Mouse (Mus musculus): Measurements from ENCODE around the gene Ppil1. TPM values are rescaled to one million over a fixed set of nuclear protein-coding genes. Genes with fewer than 3 reads are reported as not detected.

The Ppil1 gene
- polyA plus RNA-seq, 1 experiment from 2014 or later, result 100 TPM

DNA sequence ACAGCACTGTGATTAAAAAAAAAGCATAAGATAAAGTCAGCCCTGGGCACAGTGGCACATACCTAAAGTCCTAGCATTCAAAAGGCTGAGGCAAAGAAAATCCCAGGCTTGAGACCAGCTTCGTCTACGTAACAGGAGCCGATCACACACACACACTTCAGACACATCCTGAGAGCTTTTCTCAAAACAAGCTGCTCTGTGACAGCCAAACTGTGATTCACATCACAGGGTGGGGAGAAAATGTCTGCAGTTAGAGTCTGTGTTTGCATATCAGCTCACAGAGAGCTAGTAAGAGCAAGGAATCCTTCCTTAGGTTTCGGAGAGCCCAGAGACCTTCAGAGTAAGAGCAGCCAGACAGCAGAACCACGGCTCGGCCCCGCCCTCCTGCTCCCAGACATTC lies 36.9 kb upstream of the Ppil1 start:
- Histone ChIP-seq H3K27ac (replicated peaks) (no peak overlapping the region), H3K9ac (no peak overlapping the region), H3K36me3 (peaks cover 67% of the 10 kb centered on the region)

DNA sequence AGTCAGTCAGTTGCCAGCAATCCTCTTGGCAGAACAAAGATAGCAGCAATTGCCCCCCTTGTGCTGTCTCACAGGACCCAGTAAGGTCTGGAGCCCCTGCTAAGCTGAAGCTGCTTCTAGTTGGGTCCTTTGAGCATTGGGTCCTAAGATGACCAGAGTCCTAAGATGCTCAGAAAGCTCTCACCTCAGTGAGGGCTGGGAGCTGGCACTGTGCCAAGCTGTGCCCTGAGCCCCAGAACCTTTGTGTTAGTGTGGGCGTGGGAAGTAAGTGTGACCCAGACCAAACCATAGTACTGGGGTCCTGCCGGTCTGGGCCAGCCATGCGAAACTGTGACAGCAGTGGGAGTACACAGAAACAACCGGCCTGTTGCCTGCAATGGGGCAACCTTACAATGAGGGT lies 35.3 kb upstream of the Ppil1 start:
- Histone ChIP-seq H3K27ac (replicated peaks) (no peak overlapping the region), H3K4me1 (replicated peaks) (0 out of 2 replicates have a peak, but pooled peaks cover 8% of the 10 kb centered on the region), H3K9me3 (no peaks in the 10 kb centered on the region), H3K27me3 (no peaks in the 10 kb centered on the region), H3K4me3 (no peak overlapping the region), H3K36me3 (peaks cover 83% of the 10 kb centered on the region), H3K4me2 (no peak overlapping the region), H3K9ac (no peak overlapping the region)
- WGBS, result 91% methylated on average over 4 of the region's 4 CpGs
- no peak for ATAC-seq (ENCODE audit: low read depth)

More for the DNA sequence above, 36.9 kb upstream of the Ppil1 start:
- Histone ChIP-seq H3K27me3 (no peaks in the 10 kb centered on the region), H3K9me3 (no peaks in the 10 kb centered on the region), H3K4me1 (replicated peaks) (peaks cover 18% of the 10 kb centered on the region; the same call in 1 of the 2 replicates), H3K4me2 (no peak overlapping the region), H3K4me3 (no peak overlapping the region)
- no peak for ATAC-seq (ENCODE audit: low read depth)
- 93% methylated on average over 7 of the region's 7 CpGs for WGBS

DNA sequence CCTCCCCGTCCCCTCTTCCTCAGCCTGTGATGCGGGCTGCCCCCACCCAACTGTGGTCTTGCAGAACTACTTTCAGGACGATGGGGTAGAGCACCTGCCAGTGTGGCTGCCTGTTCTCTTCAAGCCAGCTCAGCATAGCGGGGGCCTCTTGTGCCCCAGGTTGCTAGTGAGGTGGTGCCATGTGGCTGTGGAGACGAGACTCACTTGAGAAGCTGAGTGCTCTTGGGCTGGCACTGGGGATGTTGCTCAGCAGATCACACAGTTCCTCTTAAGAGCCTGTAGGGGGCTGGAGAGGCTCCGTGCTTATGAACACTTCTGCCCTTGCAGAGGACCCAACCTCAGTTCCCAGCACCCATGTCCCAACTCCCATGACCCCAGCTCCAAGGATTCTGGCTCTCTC lies 33.8 kb upstream of the Ppil1 start:
- Histone ChIP-seq H3K27me3 (no peaks in the 10 kb centered on the region), H3K9me3 (no peaks in the 10 kb centered on the region), H3K27ac (replicated peaks) (no peak overlapping the region), H3K4me1 (replicated peaks) (no peaks in the 10 kb centered on the region), H3K9ac (no peak overlapping the region), H3K4me2 (no peak overlapping the region), H3K36me3 (peaks cover 98% of the 10 kb centered on the region), H3K4me3 (no peak overlapping the region)
- 92% methylated on average over 6 of the region's 6 CpGs for WGBS
- ATAC-seq (ENCODE audit: low read depth), result no peak

DNA sequence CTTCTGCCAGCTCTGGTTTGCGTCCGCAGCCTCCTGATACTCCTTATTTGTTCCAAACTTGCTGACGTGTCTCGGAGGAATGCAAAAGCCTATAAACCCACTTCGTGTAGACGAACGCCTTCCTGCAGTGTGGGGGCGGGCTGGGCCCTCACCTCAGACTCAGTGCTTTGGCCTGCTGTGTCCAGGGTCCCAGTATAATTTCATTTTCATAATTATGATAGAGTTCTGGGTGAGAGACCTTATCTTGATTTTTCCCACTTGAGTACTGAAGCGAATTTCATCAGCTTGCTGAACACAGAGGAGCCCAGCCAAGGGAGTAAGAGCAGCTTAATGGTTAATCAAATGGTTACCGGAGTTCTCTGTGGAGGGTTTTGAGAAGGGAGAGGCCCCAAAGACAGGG lies 33.3 kb upstream of the Ppil1 start:
- Histone ChIP-seq H3K36me3 (peaks cover 94% of the 10 kb centered on the region), H3K4me2 (no peak overlapping the region), H3K9me3 (no peaks in the 10 kb centered on the region), H3K27ac (replicated peaks) (no peak overlapping the region), H3K4me1 (replicated peaks) (no peaks in the 10 kb centered on the region), H3K9ac (no peak overlapping the region), H3K4me3 (no peak overlapping the region), H3K27me3 (no peaks in the 10 kb centered on the region)
- 81% methylated on average over 10 of the region's 10 CpGs for WGBS
- no peak for ATAC-seq (ENCODE audit: low read depth)

DNA sequence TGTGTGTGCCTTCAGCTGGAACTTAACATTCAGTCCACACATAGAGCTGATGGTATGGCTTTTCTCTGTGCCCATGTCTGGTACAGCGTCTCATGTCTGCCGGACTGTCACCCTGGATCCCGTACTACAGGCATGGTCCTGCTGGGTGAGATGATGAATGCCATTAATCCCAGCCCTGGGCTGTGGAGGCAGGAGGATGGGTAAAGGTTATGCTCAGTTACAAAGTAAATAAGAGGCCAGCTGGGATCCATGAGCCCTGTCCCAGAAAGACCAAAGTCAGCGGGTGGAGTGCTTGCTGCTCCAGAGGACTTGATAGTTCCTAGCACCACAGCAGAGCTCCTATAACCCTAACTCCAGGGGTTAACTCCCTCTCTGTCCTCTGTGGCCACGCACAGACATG lies 31.8 kb upstream of the Ppil1 start:
- H3K27ac ChIP-seq (replicated peaks), result no peak overlapping the region
- 69% methylated on average over 5 of the region's 5 CpGs for WGBS
- H3K9me3 ChIP-seq, result no peaks in the 10 kb centered on the region
- H3K9ac ChIP-seq, result no peak overlapping the region
- H3K36me3 ChIP-seq, result peaks cover 86% of the 10 kb centered on the region
- no peaks in the 10 kb centered on the region for H3K27me3 ChIP-seq
- ATAC-seq (ENCODE audit: low read depth), result no peak
- H3K4me1 ChIP-seq (replicated peaks), result no peaks in the 10 kb centered on the region
- H3K4me3 ChIP-seq, result no peak overlapping the region
- no peak overlapping the region for H3K4me2 ChIP-seq

DNA sequence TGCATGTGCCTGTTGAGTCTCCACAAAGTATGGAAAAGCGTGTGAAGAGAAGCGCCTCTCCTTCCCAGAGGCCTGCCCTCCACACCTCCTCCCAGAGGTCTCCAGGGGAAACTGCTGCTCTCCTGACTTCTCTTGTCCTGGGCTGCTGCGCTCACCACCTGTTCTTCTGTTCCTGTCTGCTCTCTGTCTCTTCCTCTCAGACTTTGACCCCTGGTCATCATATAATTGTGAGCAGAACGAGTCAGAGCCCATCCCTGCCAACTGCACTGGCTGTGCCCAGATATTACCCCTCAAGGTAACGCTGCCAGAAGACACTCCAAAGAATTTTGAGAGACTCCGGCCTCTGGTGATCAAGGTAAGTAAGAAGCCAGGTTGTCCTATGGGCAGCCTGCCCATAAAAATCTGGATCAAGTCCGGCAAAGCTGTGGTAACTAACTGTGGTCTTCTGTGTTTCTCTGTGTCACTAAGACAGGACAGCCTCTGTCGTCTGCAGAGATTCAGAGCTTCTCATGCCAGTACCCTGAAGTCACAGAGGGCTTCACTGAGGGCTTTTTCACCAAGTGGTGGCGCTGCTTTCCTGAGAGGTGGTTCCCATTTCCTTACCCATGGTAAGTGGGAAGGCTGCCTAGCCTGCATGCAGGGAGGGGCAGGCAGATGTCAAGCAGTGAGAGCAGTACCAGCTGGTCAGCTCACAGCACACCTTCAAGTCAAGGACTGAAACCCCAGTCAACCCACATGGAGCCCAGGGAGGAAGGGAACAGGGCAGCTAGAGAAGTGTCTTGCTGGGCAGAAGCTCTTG lies 30.0 kb upstream of the Ppil1 start:
- Histone ChIP-seq H3K9ac (no peak overlapping the region), H3K27ac (replicated peaks) (no peak overlapping the region), H3K27me3 (no peaks in the 10 kb centered on the region), H3K9me3 (no peaks in the 10 kb centered on the region), H3K36me3 (peaks cover 73% of the 10 kb centered on the region), H3K4me1 (replicated peaks) (no peaks in the 10 kb centered on the region), H3K4me2 (no peak overlapping the region), H3K4me3 (no peak overlapping the region)
- ATAC-seq (ENCODE audit: low read depth), result no peak
- 83% methylated on average over 9 of the region's 9 CpGs for WGBS

DNA sequence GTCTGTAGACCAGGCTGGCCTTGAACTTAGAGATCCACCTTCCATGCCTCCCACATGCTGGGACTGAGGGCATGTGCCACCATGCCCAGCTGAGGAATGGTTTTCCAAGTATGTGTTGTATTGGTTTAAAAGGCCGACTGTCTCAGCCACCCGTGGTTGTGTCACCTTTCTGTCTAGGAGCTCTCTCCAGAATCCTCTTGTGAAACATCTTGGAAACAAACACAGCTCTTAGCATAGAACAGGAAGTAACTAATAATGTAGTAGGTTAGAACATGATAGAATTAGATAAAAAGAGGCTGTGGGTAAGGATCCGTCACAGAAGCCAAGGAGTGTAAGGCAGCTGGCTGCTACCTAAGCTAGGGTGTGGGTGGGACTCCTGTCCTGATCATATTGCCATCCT lies 29.0 kb upstream of the Ppil1 start:
- no peak overlapping the region for H3K4me2 ChIP-seq
- no peaks in the 10 kb centered on the region for H3K27me3 ChIP-seq
- no peaks in the 10 kb centered on the region for H3K4me1 ChIP-seq (replicated peaks)
- 80% methylated on average over 3 of the region's 3 CpGs for WGBS
- no peaks in the 10 kb centered on the region for H3K9me3 ChIP-seq
- H3K4me3 ChIP-seq, result no peak overlapping the region
- peaks cover 64% of the 10 kb centered on the region for H3K36me3 ChIP-seq
- no peak for ATAC-seq (ENCODE audit: low read depth)
- H3K9ac ChIP-seq, result no peak overlapping the region
- no peak overlapping the region for H3K27ac ChIP-seq (replicated peaks)

DNA sequence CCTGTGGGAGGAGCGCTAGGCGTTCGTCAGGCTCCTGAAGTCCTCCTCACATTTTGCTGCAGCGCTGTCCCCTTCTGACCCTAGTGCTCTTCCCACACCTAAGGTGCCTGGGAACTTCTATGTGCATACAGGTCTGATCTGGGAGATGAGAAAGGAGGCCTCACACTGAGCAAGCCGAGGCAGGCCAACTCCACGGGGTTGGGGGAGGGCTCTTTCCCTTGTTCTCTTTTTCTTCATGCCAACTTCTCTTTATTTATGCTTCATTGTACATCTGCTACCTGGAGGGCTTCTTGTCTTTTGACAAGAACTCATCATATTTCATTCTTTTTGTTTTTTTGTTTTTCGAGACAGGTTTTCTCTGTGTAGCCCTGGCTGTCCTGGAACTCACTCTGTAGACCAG lies 27.8 kb upstream of the Ppil1 start:
- H3K36me3 ChIP-seq, result peaks cover 52% of the 10 kb centered on the region
- H3K4me3 ChIP-seq, result no peak overlapping the region

DNA sequence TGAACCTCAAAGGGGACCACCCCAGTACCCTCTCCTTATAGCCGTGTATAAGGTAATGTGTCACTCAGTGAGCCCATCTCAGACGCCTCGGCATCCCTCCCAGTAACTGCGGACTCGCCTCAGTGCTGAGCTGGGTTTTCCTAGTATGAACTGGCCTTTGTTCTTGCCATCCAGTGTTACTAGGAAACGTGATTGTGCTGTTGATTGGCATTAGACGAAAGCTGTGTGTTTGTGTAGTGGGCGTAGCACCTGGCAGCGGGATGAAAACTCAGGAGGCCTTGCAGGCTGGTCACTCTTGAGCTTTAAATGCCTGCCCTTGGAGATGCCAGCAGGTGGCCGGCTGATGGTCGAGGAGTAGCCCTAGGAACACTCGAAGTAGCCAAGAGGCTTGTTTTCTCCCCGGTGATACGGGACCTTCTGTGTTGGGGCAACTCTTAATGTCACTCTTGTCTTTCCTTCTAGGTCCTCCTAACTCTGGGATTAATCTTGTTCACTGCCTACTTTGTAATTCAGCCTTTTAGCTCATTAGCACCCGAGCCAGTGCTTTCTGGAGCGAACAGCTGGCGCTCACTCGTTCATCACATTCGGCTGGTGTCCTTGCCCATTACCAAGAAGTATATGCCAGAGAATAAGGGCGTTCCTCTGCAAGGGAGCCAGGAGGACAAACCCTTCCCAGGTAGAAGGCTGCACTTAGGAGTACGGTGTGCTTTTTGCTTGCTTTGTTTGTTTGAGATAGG lies 18.4 kb upstream of the Ppil1 start:
- Histone ChIP-seq H3K27ac (replicated peaks) (peak overlapping the region; percentile 34), H3K9ac (no peak overlapping the region), H3K4me1 (replicated peaks) (0 out of 2 replicates have a peak, but pooled peaks cover 9% of the 10 kb centered on the region), H3K27me3 (no peaks in the 10 kb centered on the region), H3K9me3 (no peaks in the 10 kb centered on the region), H3K4me3 (no peak overlapping the region), H3K4me2 (no peak overlapping the region), H3K36me3 (peaks cover 62% of the 10 kb centered on the region)
- ATAC-seq (ENCODE audit: low read depth), result no peak
- 64% methylated on average over 21 of the region's 21 CpGs for WGBS

More for the DNA sequence above, 27.8 kb upstream of the Ppil1 start:
- Histone ChIP-seq H3K4me2 (no peak overlapping the region), H3K27me3 (no peaks in the 10 kb centered on the region), H3K9me3 (no peaks in the 10 kb centered on the region), H3K9ac (no peak overlapping the region), H3K4me1 (replicated peaks) (no peaks in the 10 kb centered on the region), H3K27ac (replicated peaks) (no peak overlapping the region)
- ATAC-seq (ENCODE audit: low read depth), result no peak
- WGBS, result 85% methylated on average over 7 of the region's 7 CpGs

DNA sequence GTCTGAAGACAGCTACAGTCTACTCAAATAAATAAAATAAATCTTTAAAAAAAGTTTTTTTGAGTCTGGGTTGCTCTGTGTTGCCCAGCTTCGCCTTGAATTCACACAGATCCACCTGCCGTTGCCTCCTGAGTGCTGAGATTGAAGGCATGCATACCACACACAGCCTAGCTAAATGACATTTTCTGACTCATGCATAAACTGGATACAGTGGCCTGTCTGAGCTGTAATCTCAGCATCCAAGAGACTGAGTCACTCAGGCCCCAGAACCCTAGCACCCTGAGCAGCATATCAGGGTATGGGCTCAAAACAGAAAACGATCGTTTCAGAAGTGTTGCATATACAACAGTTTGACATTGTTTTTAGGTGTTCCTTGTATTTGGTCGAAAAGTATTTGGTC lies 17.6 kb upstream of the Ppil1 start:
- H3K36me3 ChIP-seq, result peaks cover 62% of the 10 kb centered on the region
- ATAC-seq (ENCODE audit: low read depth), result no peak

DNA sequence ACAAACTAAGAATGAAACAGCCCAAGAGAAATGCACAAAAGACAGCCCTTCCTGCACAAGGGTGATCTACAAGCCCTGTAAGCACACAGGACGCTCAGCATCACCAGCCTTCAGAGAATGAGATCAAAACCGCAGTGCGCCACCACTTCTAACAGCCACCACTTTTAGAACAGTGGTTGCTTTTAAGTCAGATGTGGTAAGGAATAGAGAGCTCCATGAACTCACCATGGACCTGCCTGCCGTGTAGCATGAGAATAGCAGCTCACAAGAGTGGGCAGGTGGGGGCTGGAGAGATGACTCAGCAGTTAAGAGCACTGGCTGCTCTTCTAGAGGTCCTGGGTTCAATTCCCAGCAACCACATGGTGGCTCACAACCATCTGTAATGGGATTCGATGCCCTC lies 16.4 kb upstream of the Ppil1 start:
- Histone ChIP-seq H3K4me2 (no peak overlapping the region), H3K9me3 (no peaks in the 10 kb centered on the region), H3K27me3 (no peaks in the 10 kb centered on the region), H3K4me1 (replicated peaks) (0 out of 2 replicates have a peak, but pooled peaks cover 9% of the 10 kb centered on the region), H3K4me3 (no peak overlapping the region), H3K9ac (no peak overlapping the region), H3K36me3 (peaks cover 57% of the 10 kb centered on the region), H3K27ac (replicated peaks) (no peak overlapping the region)
- WGBS, result 94% methylated on average over 5 of the region's 5 CpGs
- no peak for ATAC-seq (ENCODE audit: low read depth)

More for the DNA sequence above, 17.6 kb upstream of the Ppil1 start:
- no peaks in the 10 kb centered on the region for H3K9me3 ChIP-seq
- H3K4me3 ChIP-seq, result no peak overlapping the region
- no peak overlapping the region for H3K27ac ChIP-seq (replicated peaks)
- 90% methylated on average over 5 of the region's 5 CpGs for WGBS
- 0 out of 2 replicates have a peak, but pooled peaks cover 9% of the 10 kb centered on the region for H3K4me1 ChIP-seq (replicated peaks)
- no peak overlapping the region for H3K4me2 ChIP-seq
- H3K9ac ChIP-seq, result no peak overlapping the region
- no peaks in the 10 kb centered on the region for H3K27me3 ChIP-seq

DNA sequence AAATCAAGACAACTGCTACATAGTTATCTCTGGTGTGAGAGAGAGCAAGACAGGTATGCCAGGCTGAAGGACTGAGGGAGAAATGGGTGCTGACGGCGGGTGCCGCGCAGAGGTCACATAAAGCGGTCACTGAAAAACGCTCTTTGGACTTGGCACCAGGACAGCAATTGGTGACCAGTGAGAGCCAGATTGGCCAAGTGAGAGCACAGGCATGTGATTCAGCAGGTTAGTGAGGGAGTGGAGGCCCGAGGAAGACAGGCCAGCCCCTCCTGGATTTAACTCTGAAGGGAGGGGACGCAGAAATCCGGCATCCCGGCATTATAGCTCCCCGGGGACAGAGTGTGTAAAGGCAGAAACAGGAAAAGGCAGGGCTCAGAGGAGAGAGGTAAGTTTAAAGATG lies 9.9 kb upstream of the Ppil1 start:
- whole genome bisulfite sequencing, result 72% methylated on average over 11 of the region's 11 CpGs
- Histone ChIP-seq H3K36me3 (0 out of 2 replicates have a peak, but pooled peaks cover 12% of the 10 kb centered on the region), H3K9me3 (no peaks in the 10 kb centered on the region), H3K4me1 (replicated peaks) (peaks cover 22% of the 10 kb centered on the region), H3K9ac (no peak overlapping the region), H3K27ac (replicated peaks) (no peak overlapping the region), H3K4me2 (no peak overlapping the region), H3K27me3 (no peaks in the 10 kb centered on the region), H3K4me3 (no peak overlapping the region)
- ATAC-seq (ENCODE audit: low read depth), result no peak

Data from neural tube, embryonic 13.5 days (tissue).